Mouse (Mus musculus) liver, postnatal 0 days (tissue): ENCODE data around the gene Apoh.

ENCODE experiments used
- CTCF ChIP-seq: sonication (generic); IDR thresholded peaks from 2 replicates; pipeline ENCODE4 v1.5.1; 2016; ENCODE audit warnings: antibody characterized with exemption, low read depth
- EP300 ChIP-seq: IDR thresholded peaks from 2 replicates; pipeline ENCODE4 v1.6.1; 2016; ENCODE audit warnings: antibody characterized with exemption, low read depth, mild to moderate bottlenecking

- no peak for TF ChIP-seq CTCF
- no peak for TF ChIP-seq EP300
These were observed 81.0 kb downstream of the Apoh start for GRCm38 (mm10) chr11:108424111-108424510.
